Mouse (Mus musculus): ENCODE measurements at regions not wholly inside any gene's neighbourhood (a gene's known extent, or its start where the extent isn't known, plus 50 kb on each side); places are given as distances from the start of the nearest gene placed in this dataset.

DNA sequence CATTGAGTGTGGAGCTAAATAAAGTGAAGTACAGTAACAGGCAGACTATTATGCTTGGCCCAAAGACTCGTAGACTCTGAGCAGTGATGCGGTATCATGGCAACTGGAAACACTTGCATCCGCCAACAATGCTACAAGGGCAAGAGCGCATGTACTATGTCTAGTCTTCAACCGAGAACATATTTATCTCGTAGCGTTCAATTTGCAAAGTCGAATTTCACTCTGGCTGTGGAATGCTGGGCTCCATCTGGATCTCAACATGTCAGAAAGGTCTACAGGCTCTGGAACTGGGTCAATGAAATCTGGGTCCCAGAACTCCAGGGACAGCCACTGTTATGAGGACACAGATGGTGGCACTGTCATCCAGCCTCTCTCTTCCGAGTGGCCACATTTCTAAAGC is 359.7 kb downstream of the Plk2 start:
- peak in 1 of 2 experiments; percentile 11 for DNase-seq (ENCODE audit: extremely low spot score in 1 of 2, low spot score in 1 of 2)

DNA sequence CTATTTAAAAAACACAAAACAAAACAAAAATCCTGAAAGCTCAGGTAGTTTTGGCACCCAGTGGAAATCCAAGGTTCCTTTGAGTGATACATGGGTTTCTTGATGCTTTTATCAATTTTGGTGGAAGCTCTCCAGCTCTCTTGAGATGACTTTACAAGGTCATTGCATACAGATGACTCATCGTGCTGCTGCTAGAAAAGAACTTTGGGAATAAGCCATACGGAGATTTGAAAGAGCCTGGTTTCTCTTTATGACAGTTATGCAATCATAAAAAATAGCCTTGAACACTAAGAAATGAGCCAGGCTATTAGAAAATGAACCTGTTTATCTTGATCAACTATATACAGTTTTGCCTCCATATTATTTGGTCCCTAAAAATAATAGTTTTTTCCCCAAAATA is 362.0 kb downstream of the Plk2 start:
- no peak for DNase-seq (ENCODE audit: extremely low spot score in 1 of 2, low spot score in 1 of 2)

DNA sequence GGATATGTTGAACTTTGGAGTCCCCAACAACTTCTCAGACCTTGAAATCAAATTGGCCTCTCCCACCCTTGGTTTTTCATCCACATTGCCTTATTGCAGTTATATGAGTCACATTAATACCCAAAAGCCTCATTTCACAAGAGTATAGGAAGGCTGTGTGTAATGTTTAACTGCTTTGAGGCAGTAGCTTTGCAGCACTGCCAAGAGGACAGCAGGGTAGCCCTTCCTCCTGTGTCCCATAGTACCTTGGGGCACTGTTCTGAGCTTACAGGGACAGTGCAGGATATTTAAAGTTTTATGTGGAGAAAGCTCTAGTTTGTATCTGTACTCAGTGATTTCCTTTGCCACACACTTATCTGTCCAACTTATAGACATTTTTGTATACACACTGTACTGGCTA is 374.4 kb downstream of the Plk2 start:
- no peak for DNase-seq (ENCODE audit: extremely low spot score in 1 of 2, low spot score in 1 of 2)

DNA sequence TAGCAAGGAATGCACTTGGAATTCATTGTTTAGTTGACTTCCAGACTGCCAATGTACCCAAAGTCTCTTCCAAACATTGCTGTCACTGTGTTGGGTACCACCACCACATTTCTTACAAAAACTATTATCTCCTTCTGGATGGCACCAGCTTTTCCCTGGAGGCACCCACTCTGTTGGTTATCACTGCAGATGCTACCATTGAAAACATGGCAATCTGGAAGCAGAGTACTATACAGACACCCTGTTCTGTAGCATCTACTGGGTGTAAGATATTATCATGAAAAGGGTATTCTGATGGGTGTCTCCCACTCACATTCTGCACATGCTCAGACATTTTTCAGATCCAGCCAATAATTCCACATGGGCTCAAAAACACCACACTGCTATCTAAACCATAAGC is 380.4 kb downstream of the Plk2 start:
- no peak for DNase-seq (ENCODE audit: extremely low spot score in 1 of 2, low spot score in 1 of 2)

DNA sequence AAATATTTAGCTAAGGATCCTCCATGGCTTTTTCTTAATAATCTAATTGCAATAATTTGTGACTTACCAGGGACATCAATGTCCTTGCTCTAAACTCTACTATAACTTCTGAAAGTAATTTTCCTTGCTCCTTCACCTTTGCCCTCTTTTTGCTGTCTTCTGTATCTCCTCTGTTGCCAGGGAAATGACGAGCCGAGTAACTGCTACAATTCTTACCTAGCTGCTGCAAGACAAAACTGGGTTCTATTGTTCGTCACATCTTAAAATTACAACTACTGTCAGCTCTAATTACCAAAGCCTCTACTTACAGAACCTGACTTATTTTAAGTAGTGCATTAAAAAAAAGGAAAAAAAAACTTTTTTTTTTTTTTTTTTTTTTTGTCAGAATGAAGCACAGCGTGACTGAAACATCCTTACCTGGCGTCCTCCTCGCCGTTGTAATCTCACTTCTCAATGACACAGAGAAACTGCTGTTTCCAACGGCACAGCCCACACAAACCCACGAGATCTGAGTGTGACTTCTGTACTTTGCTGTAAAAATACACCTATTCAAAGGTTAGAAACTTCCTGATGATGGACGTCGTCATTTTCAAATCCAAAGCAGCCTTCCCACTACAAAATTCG is 389.4 kb downstream of the Plk2 start:
- no peak for DNase-seq (ENCODE audit: extremely low spot score in 1 of 2, low spot score in 1 of 2)

DNA sequence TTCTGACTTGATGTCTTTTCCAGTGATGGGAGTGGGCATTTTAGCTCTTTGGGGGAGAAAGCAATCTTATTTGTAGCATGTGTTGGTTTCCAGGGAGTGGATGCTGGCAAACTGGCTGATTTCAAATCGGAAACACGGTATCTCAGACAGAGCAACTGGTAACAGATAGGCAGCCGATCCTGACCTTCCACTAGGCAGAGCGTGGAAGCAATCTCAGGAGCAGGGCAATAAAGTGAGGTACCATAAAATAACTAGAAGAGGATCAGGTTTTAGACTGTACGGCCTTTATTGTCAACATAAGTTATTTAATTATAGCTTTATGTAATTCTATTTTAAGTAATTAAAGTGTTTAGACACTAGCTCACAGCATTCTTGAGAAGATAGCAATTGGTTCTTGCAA is 390.0 kb downstream of the Plk2 start:
- no peak for DNase-seq (ENCODE audit: extremely low spot score in 1 of 2, low spot score in 1 of 2)

DNA sequence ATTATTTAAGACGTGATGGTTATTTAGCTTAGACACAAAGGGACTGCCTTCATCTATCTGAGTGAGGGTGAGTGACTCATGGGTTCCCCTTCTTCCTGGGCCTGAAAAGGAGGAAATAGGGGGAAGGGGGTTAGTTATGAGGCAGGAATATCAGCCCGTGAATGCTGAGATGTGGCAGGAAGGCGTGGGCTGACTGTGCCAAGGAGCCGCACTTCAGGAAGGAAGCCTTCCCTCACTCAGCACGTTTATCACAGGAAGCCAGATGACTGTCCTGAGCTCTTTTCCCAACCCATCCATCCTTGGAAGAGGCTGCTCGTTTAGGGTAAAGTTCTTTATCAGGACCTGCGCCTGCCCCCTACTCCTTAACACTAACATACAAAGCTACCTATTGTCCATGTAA is 403.5 kb downstream of the Plk2 start:
- DNase-seq (ENCODE audit: extremely low spot score in 1 of 2, low spot score in 1 of 2), result no peak

DNA sequence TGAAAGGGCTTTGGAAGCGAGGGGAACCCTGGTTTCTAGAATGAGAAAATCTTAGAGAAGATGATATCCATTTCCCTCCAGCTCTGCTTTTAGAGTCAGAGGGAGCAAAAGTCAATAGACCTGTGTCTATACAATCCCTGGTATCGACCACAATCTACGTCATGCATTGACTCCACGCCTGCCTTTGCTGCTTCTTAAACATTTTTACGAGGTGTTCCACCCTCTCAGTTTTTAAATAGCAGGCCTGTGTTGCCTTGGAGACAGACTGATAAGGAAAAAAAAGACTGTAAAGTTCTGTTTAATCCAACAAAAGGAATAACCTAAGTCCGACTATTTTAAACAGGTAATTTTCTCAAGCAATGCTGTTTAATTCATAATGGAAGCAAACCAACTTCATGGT is 408.0 kb downstream of the Plk2 start:
- DNase-seq (ENCODE audit: extremely low spot score in 1 of 2, low spot score in 1 of 2), result no peak

DNA sequence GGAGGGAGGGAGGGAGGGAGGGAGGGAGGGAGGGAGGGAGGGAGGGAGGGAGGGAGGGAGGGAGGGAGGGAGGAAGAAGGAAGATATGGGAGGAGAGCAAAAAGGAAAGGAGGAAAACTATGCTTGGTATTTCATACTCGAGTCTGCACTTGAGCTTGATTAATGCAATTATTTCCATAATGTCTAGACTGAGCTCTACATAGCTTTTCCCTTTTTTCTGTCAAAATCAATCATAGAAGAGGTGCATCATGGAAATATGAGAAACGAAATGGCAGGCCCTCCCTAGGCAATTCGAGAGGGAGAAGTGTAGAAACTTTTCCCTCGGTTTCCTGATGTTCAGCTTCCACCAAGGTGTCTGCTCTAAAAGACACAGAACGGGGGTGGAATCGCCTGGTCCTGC is 417.6 kb downstream of the Plk2 start:
- DNase-seq (ENCODE audit: extremely low spot score in 1 of 2, low spot score in 1 of 2), result no peak

DNA sequence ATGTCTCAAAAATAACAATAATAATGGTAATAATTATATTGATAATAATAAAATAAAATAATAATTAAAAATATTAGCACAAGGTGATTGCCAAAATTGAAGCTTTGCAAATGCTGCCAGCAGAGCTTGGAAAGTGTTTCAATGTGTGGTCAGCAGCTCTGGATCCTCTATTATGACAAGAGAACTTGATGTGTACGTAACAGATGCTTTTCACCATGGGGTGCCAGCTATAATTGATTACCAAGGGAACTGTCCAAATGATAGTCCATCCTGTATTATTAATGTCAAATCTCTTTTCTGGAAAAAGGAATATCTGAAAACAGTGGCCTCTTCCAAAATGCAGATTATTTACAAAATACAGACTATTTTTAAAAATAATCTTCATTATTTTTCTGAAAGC is 419.2 kb downstream of the Plk2 start:
- no peak for DNase-seq (ENCODE audit: extremely low spot score in 1 of 2, low spot score in 1 of 2)

DNA sequence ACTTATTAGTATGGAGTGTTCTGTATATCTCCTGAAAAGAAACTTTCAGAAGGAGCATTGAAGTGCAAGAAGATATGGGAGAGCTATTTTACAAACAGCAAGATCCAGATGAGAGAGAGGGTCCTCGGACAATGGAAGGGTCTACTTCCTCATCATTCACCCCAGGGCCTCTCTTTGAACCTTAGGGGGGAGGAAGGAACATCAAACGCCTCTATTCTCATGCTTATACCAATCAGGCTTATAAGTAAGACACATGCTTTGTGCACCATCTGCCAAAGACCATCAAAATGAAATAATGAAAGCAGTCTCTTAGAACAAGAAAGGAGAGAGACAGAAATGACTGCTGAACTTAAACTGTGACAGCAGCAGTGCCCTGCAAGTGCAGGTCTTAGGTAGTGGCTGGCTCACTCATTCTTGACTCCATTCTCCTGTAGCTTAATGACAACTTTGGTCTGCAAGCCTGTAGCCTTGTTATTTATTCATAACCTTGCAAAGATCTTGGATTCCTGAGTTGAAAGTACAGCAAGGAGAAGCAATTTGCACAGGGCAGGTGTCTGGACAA is 424.5 kb downstream of the Plk2 start:
- DNase-seq (ENCODE audit: extremely low spot score in 1 of 2, low spot score in 1 of 2), result no peak

DNA sequence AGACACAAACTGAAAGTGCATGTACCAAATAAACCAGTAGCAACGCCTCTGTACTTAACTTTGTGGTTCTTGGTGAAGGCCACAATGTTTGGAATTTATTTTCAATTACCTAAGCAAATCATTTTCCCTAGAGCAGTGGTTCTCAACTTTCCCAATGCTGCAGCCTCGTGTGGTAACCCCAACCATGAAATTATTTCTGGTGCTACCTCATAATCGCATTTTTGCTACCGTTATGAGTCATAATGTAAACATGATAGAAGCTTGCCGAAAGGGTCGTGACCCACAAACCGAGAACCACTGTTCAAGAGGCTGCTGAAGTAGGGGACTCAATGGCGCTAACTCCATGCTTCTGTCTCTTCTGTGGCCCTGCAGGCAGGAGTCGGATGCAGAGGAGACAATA is 429.9 kb upstream of the Actbl2 start:
- no peak for DNase-seq (ENCODE audit: extremely low spot score in 1 of 2, low spot score in 1 of 2)

DNA sequence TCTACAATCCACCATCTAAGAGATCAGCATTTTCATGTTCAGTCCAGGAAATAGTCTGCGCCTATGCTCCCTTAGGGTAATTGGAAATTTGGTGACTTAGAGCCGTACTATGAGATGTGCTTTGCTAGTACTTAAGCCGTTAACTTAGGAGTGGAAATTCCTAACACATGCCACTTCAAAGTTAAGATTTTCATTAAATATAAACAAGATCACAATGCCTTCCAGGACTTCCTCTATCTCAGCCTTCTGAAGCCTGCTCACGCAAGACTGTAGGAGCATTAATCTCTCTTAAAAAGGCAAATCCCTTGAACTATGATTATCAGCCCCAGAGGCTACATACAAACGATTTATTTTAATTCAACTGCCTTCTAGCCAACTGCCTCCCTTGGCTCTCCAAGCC is 422.4 kb upstream of the Actbl2 start:
- no peak for DNase-seq (ENCODE audit: extremely low spot score in 1 of 2, low spot score in 1 of 2)

DNA sequence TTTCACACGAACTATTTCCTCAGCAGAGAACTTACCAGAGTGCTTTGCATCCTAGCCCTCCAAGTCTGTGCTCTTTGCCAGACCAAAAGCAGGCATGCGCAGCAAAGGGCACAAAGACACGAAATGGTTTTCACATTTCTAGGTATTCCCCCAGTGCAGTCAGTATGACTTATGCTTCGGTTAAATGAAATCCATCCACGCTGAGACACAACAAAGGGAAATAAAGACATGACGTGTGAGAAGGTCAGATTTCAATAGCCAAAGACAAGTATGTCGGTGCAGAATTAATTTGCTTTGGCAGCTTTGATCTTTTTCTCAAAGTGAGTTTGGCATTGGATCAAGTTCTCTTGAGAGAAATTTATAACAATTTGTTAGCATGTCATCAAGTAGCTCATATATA is 417.9 kb upstream of the Actbl2 start:
- no peak for DNase-seq (ENCODE audit: extremely low spot score in 1 of 2, low spot score in 1 of 2)

DNA sequence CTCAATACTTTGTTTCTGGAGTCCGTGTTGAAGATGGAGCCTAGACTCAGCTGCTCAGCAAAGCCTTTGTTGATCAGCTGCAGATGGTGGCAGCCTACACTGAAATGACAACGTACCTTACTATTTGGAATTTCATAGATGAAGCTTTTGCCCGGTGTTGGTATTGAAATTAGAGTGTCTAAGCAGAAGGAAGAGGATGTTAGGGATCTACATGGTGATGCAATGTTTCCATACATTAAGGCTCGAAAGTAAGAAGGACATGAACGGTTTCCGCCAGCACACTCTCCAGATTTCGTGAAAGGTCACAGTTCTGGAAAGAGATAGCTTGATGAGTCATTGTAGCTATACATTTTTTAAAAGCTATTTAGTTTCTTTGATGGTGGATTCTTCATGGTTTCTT is 412.9 kb upstream of the Actbl2 start:
- no peak for DNase-seq (ENCODE audit: extremely low spot score in 1 of 2, low spot score in 1 of 2)

DNA sequence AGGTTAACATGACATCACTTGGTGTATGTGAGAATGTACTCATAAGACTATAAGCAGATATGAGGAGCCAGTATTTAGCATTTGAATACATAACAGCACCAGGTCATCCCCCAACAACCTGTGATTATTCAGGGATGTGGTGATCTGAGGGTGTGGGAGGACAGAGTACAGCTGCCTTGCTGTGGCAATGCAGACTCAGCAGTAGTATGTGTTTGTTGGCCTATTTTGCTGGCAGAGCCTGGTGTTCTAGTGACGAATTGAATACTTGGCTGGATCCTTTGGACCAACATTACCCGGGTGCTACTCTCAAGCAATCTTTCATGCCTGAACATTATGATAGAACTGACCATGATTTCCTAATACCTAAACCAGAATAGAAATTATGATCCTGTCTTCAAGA is 409.1 kb upstream of the Actbl2 start:
- DNase-seq (ENCODE audit: extremely low spot score in 1 of 2, low spot score in 1 of 2), result no peak

DNA sequence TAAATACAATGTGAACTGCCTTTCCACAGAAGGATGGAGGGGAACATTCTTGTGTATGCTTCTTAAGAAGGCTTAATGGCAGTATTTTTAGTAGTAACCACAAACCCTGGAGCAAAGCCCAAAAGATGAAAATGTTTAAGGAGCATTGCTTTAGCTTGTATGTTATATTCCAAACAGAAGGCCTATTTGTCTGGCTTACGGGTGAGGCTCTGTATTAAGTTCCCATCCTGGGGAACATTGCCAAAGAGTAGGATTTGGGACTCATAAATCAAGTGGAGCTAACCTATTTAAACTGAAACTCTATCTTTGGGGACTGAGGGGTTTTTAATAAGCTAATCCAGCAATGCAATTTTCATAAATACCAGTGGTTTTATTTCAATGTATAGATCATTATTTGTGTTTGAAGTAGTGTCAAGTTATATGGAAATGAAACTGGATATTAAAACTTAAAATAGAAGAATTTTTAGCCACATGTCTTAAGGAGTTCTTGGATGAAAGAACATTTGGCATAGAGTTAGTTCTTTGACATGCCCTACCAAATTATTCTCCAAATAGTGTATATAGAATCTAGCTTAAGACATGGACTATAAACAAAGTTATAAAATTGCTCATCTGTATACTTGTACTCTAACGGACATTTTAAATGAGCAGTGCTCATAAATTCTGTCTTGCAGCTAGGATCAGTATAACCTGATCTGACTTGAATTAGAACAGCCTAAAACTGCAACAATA is 401.7 kb upstream of the Actbl2 start:
- DNase-seq (ENCODE audit: extremely low spot score in 1 of 2, low spot score in 1 of 2), result no peak

DNA sequence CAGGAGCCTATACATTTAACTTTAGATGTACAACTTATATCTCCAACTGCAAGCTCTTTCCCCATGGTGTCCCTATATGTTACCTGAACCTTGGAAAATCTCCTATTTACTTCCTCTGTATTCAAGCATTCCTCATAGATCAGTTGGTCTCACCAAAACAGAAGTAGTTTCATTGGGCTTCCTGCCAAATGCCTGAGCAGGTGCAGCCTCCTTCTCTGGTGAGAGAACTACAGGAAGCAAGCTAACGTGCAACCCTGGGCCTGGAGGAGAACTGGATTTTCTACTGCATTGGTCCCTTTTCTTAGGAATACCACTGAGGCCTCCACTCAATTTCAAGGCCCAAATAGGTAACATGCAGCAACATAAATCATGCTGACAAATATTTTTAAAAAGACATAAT is 400.6 kb upstream of the Actbl2 start:
- DNase-seq (ENCODE audit: extremely low spot score in 1 of 2, low spot score in 1 of 2), result no peak

DNA sequence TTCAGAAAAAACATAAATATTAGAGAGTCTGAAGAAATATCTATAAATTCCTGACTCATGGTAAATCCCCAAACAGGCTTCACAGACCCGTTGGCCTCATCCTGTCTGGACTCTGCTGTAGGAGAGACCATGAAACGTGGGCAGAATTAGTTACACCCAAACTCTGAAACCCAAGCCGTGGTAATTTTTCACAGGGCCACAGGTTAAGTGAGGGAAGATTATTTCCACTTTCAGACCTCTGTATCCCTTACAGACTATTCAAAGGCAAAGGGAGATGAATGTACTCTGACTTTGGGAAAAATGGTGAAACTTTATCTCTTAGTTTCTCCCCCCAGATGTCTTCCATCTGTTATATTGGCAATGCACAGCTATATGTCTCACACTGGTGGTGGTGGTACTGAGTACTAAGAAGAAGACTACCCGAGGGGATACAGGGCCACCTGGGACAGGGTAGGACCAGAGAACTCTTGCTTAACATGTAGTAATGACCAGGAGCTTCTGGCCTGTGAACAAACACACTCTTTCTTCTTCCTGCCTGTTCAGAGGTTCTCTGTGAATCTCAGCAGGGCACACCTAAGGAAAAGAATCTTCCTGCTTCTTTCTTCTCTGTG is 388.8 kb upstream of the Actbl2 start:
- no peak for DNase-seq (ENCODE audit: extremely low spot score in 1 of 2, low spot score in 1 of 2)

DNA sequence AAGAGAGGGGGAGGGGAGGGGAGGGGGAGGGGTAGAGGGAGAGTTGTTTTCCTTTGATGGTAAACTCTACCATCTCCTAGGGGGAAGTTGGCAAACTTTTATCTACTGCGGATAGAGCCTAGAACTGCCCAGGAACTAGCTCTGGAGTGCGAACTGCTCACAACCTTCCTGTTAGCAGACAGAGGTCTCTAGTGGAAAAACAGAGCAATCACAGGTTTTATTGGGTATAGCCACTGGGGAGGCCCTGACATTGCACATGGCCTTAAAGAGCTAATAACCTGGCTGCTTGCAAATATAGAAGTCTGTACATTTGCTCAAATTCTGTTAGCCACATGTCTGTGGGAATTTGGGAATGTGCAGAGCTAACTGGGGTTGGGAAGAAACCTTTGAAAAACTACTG is 388.1 kb upstream of the Actbl2 start:
- no peak for DNase-seq (ENCODE audit: extremely low spot score in 1 of 2, low spot score in 1 of 2)

DNA sequence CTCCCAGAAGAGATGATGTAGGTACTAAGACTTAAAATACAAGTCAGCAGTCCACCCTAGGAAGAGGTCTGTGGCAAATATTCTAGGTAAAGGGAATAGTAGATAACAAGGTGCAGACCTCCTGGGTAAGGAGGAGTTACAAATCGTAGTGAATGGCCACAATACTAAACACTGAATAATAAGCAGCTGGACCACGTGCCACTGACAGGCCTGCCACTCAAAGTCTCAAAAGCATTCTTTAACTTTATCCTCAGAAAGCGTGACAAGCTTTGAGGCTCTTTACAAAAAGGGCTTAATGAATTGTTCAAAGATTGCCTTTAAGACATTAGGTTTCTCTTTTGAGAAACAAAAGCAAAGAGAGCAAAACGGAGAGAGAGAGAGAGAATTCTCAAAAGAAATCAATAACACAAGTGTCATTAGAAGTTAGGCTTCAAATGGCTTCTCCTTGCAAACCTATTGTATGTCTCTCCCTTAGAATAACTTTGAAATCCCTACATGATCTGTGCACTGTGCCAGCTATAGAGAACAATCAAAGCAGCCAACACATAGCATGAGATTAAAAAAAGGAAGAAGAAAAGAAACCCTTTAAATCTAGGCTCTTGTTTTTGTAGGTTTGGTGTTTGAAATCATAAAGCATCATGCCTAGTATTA is 383.6 kb upstream of the Actbl2 start:
- no peak for DNase-seq (ENCODE audit: extremely low spot score in 1 of 2, low spot score in 1 of 2)

Measured in layer of hippocampus, postnatal 25 days (tissue).